8 mouse cellular contexts compared by ENCODE assay signal in the genomic region with DNA sequence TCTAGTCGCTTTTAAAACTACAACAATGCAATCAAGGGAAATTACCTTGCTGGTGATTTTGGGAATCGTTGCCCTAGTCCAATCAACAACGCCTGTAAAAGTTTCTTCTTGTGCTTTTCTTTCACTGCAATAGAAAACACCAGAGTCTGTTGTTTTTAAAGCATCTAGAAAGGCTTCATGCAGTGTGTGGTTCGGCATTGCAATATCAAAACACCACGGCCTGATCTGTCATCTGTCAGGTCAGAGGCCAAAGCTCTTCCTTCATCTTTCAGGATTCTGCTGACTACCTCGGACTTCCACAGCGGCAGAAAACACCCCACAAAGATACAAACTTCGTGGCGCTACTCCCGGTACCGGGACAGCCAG. TPM values are rescaled to one million over a fixed set of nuclear protein-coding genes. Genes with fewer than 3 reads are reported as not detected.
DNase-seq lines count a peak whose midpoint lies in the region; ATAC-seq and TF ChIP-seq lines count a peak whose summit lies in the region.

No protein-coding gene starts in this region.

- 5% methylated on average over 11 of the region's 11 CpGs for WGBS in lung, embryonic 15.5 days
- WGBS in embryonic facial prominence, embryonic 11.5 days = 6% methylated on average over 11 of the region's 11 CpGs
- 2% methylated on average over 11 of the region's 11 CpGs for whole genome bisulfite sequencing in intestine, postnatal 0 days
- 1% methylated on average over 11 of the region's 11 CpGs for WGBS in neural tube, embryonic 15.5 days

- intact Hi-C loops in left cerebral cortex, postnatal 14 days (cut with DNase I) = loop anchor here (10.0 kb wide), 2 partner anchors 111 to 231 kb away; no protein-coding TSS in a partner anchor

- H3K27ac ChIP-seq in lung, embryonic 15.5 days = peak overlapping the region; percentile 98
- H3K27ac ChIP-seq in embryonic facial prominence, embryonic 11.5 days (replicated peaks; ENCODE audit: low read depth, low read length) = no peak overlapping the region
- H3K27ac ChIP-seq in intestine, postnatal 0 days (ENCODE audit: low read depth, low read length) = peak overlapping the region; percentile 99
- peak overlapping the region; percentile 98 for H3K27ac ChIP-seq in neural tube, embryonic 15.5 days (replicated peaks)

- ATAC-seq in lung, embryonic 15.5 days (ENCODE audit: borderline replicate concordance, extremely low read depth, low FRiP score, low TSS enrichment) = no peak
- no peak for ATAC-seq in embryonic facial prominence, embryonic 11.5 days (replicated peaks; ENCODE audit: insufficient number of reproducible peaks, low FRiP score, low TSS enrichment, low read depth)
- no peak for ATAC-seq in intestine, postnatal 0 days
- ATAC-seq in neural tube, embryonic 15.5 days (ENCODE audit: low FRiP score) = no peak

- no peaks in the 10 kb centered on the region for H3K27me3 ChIP-seq in lung, embryonic 15.5 days
- H3K27me3 ChIP-seq in embryonic facial prominence, embryonic 11.5 days (ENCODE audit: control insufficient read depth, insufficient read depth, low read length) = no peaks in the 10 kb centered on the region
- no peaks in the 10 kb centered on the region for H3K27me3 ChIP-seq in intestine, postnatal 0 days (replicated peaks; ENCODE audit: control insufficient read depth, insufficient read depth, low read length)
- no peaks in the 10 kb centered on the region for H3K27me3 ChIP-seq in neural tube, embryonic 15.5 days (replicated peaks)

- H3K4me2 ChIP-seq in lung, embryonic 15.5 days = peak overlapping the region; percentile 94
- H3K4me2 ChIP-seq in embryonic facial prominence, embryonic 11.5 days (ENCODE audit: low read depth, low read length) = peak overlapping the region; percentile 79
- H3K4me2 ChIP-seq in intestine, postnatal 0 days (replicated peaks; ENCODE audit: low read depth) = peak overlapping the region; percentile 74
- H3K4me2 ChIP-seq in neural tube, embryonic 15.5 days = peak overlapping the region; percentile 88

- H3K9me3 ChIP-seq in lung, embryonic 15.5 days = no peaks in the 10 kb centered on the region
- H3K9me3 ChIP-seq in embryonic facial prominence, embryonic 11.5 days (replicated peaks; ENCODE audit: control insufficient read depth, low read length) = no peaks in the 10 kb centered on the region
- no peaks in the 10 kb centered on the region for H3K9me3 ChIP-seq in intestine, postnatal 0 days (ENCODE audit: control insufficient read depth)
- H3K9me3 ChIP-seq in neural tube, embryonic 15.5 days (replicated peaks) = no peaks in the 10 kb centered on the region

- no peaks in the 10 kb centered on the region for H3K36me3 ChIP-seq in lung, embryonic 15.5 days
- no peaks in the 10 kb centered on the region for H3K36me3 ChIP-seq in embryonic facial prominence, embryonic 11.5 days (replicated peaks; ENCODE audit: control insufficient read depth, insufficient read depth, low read depth, low read length)
- H3K36me3 ChIP-seq in intestine, postnatal 0 days (ENCODE audit: control insufficient read depth, insufficient read depth) = no peaks in the 10 kb centered on the region
- H3K36me3 ChIP-seq in neural tube, embryonic 15.5 days = no peaks in the 10 kb centered on the region

- no peak for DNase-seq in lung, postnatal 36 days
- peak; percentile 37 for DNase-seq in embryonic facial prominence, embryonic 11.5 days (ENCODE audit: low spot score)
- DNase-seq in left cerebral cortex, postnatal 14 days (ENCODE audit: low spot score in 2 of 2) = no peak
- no peak for DNase-seq in frontal cortex, adult 2 months (ENCODE audit: extremely low spot score in 1 of 2, low spot score in 1 of 2)
- no peak for DNase-seq in retina, postnatal 1 day

- TF ChIP-seq CTCF in intestine, postnatal 0 days (IDR thresholded peaks at IDR 0.05; ENCODE audit: low read depth) = no peak

- H3K9ac ChIP-seq in lung, embryonic 15.5 days = peak overlapping the region; percentile 95
- peak overlapping the region; percentile 79 for H3K9ac ChIP-seq in embryonic facial prominence, embryonic 11.5 days (replicated peaks; ENCODE audit: low read length)
- H3K9ac ChIP-seq in intestine, postnatal 0 days (ENCODE audit: low read depth, low read length) = peak overlapping the region; percentile 97
- peak overlapping the region; percentile 92 for H3K9ac ChIP-seq in neural tube, embryonic 15.5 days (replicated peaks)

- H3K4me3 ChIP-seq in lung, embryonic 15.5 days = peak overlapping the region; percentile 100
- peak overlapping the region; percentile 96 for H3K4me3 ChIP-seq in embryonic facial prominence, embryonic 11.5 days (ENCODE audit: low read depth, low read length)
- peak overlapping the region; percentile 97 for H3K4me3 ChIP-seq in intestine, postnatal 0 days (ENCODE audit: low read depth, low read length)
- H3K4me3 ChIP-seq in neural tube, embryonic 15.5 days (replicated peaks) = peak overlapping the region; percentile 92

- peaks cover 24% of the 10 kb centered on the region for H3K4me1 ChIP-seq in lung, embryonic 15.5 days
- no peaks in the 10 kb centered on the region for H3K4me1 ChIP-seq in embryonic facial prominence, embryonic 11.5 days (ENCODE audit: control insufficient read depth, insufficient read depth, low read length)
- H3K4me1 ChIP-seq in intestine, postnatal 0 days (replicated peaks; ENCODE audit: control insufficient read depth, insufficient read depth, low read length) = peaks cover 2% of the 10 kb centered on the region
- peaks cover 29% of the 10 kb centered on the region for H3K4me1 ChIP-seq in neural tube, embryonic 15.5 days

RNA-seq across cellular contexts. Expression of gene Clock, which starts 1.2 kb away (rescaled TPM):
- 11.7 and 13.5 TPM in 2 replicates for polyA plus RNA-seq in lung, embryonic 15.5 days (2015; fragmentation: Nextera tagmentation; extraction: Ambion mirVana)
- polyA plus RNA-seq in embryonic facial prominence, embryonic 11.5 days (2014; fragmentation: Nextera tagmentation; extraction: Ambion mirVana) = 9.6 and 11.8 TPM in 2 replicates
- 8.2 and 10.5 TPM in 2 replicates for polyA plus RNA-seq in intestine, postnatal 0 days (2015; fragmentation: Nextera tagmentation; extraction: Ambion mirVana)
- 15.0 and 15.2 TPM in 2 replicates for polyA plus RNA-seq in neural tube, embryonic 15.5 days (2015; fragmentation: Nextera tagmentation; extraction: Ambion mirVana)
- 10 to 100 TPM; 49.2 to 54.3 TPM for total RNA-seq in left cerebral cortex, postnatal 14 days (2021)
- polyA plus RNA-seq in frontal cortex, adult 2 months (2012; rRNA removed) = 21.7 and 24.0 TPM in 2 replicates

RNA-seq across cellular contexts. Expression of gene Pdcl2, which starts 27.6 kb away (rescaled TPM):
- not detected in 2 replicates for polyA plus RNA-seq in lung, embryonic 15.5 days (2015; fragmentation: Nextera tagmentation; extraction: Ambion mirVana)
- polyA plus RNA-seq in embryonic facial prominence, embryonic 11.5 days (2014; fragmentation: Nextera tagmentation; extraction: Ambion mirVana) = not detected in 2 replicates
- polyA plus RNA-seq in intestine, postnatal 0 days (2015; fragmentation: Nextera tagmentation; extraction: Ambion mirVana) = not detected in 2 replicates
- polyA plus RNA-seq in neural tube, embryonic 15.5 days (2015; fragmentation: Nextera tagmentation; extraction: Ambion mirVana) = not detected in 2 replicates
- not detected for total RNA-seq in left cerebral cortex, postnatal 14 days (2021)
- polyA plus RNA-seq in frontal cortex, adult 2 months (2012; rRNA removed) = not detected in 2 replicates
